Mouse (Mus musculus) CH12.LX (cell line): Measurements from ENCODE around the gene Rab11fip5. TPM values are rescaled to one million over a fixed set of nuclear protein-coding genes. Genes with fewer than 3 reads are reported as not detected.

ENCODE experiments used
- DNase-seq: peaks from one replicate; pipeline ENCODE4 v3.0.0-alpha.2; 2013; ENCODE audit errors: extremely low read depth
- H3K27ac ChIP-seq: 2 replicates; pipeline ENCODE4 v1.5.1; 2012; ENCODE audit warnings: low read depth, mild to moderate bottlenecking, control low read depth, moderate library complexity; ENCODE audit not compliant: insufficient read depth
- H3K27me3 ChIP-seq: replicated peaks from 2 replicates; pipeline ENCODE3; 2012; ENCODE audit warnings: inconsistent platforms
- H3K36me3 ChIP-seq, 2 experiments: replicated peaks in 1 of 2; 2 replicates each; pipeline versions ENCODE3 to v1.6.1; 2012; ENCODE audit warnings: inconsistent platforms in 1 of 2, low read length in 1 of 2, mild to moderate bottlenecking in 1 of 2, mixed read lengths in 1 of 2, moderate library complexity in 1 of 2; ENCODE audit not compliant: control insufficient read depth in 1 of 2, insufficient read depth in 1 of 2
- H3K4me1 ChIP-seq, 2 experiments: 2 replicates each; pipeline ENCODE4 v1.6.1; 2012; ENCODE audit warnings: inconsistent platforms in 1 of 2, moderate library complexity in 1 of 2; ENCODE audit not compliant: insufficient read depth in 2 of 2, control insufficient read depth in 1 of 2
- H3K4me2 ChIP-seq: 2 replicates; pipeline ENCODE4 v1.6.1; 2012; ENCODE audit warnings: low read depth, mild to moderate bottlenecking, control low read depth; ENCODE audit not compliant: poor library complexity, insufficient read depth, severe bottlenecking
- H3K4me3 ChIP-seq, 3 experiments: fragments of 150-350 bp in 1 of 3; sonication (generic) in 1 of 3; replicated peaks in 1 of 3; 2 replicates each; pipeline versions ENCODE3 to v1.5.1; 2011 to 2012; ENCODE audit warnings: low read depth in 2 of 3, low read length in 2 of 3, mild to moderate bottlenecking in 2 of 3, moderate library complexity in 2 of 3, control low read depth in 1 of 3, improper control_type of control experiment in 1 of 3, inconsistent platforms in 1 of 3, mixed read lengths in 1 of 3; ENCODE audit not compliant: poor library complexity in 1 of 3
- H3K79me2 ChIP-seq: replicated peaks from 2 replicates; pipeline ENCODE4 v1.6.1; 2012; ENCODE audit warnings: mild to moderate bottlenecking, moderate library complexity; ENCODE audit not compliant: control insufficient read depth, poor library complexity, insufficient read depth, severe bottlenecking; ENCODE audit errors: extremely low read depth
- H3K9ac ChIP-seq: 2 replicates; pipeline ENCODE4 v1.6.1; 2012; ENCODE audit warnings: low read depth, mild to moderate bottlenecking, control low read depth, moderate library complexity; ENCODE audit not compliant: insufficient read depth
- H3K9me3 ChIP-seq: replicated peaks from 2 replicates; pipeline ENCODE3; 2012; ENCODE audit warnings: low read length, inconsistent platforms, mixed read lengths
- BHLHE40 ChIP-seq: IDR thresholded peaks from 2 replicates; pipeline ENCODE4 v1.6.1; 2011; ENCODE audit warnings: mild to moderate bottlenecking, low read depth, low read length, improper control_type of control experiment
- CHD1 ChIP-seq: IDR thresholded peaks from 2 replicates; pipeline ENCODE4 v1.6.1; 2012; ENCODE audit warnings: low read depth, low read length, improper control_type of control experiment, inconsistent platforms
- CHD2 ChIP-seq: IDR thresholded peaks from 2 replicates; pipeline ENCODE4 v1.6.1; 2011; ENCODE audit warnings: low read length, improper control_type of control experiment
- E2F4 ChIP-seq: IDR thresholded peaks from 2 replicates; pipeline ENCODE4 v1.6.1; 2011; ENCODE audit warnings: low read depth, low read length, improper control_type of control experiment; ENCODE audit not compliant: insufficient replicate concordance
- IRF4 ChIP-seq: IDR thresholded peaks from 2 replicates; pipeline ENCODE4 v1.6.1; 2014; ENCODE audit warnings: low read depth, mild to moderate bottlenecking, inconsistent platforms, low read length, improper control_type of control experiment
- JUND ChIP-seq: conservative IDR thresholded peaks from 2 replicates; pipeline ENCODE4 v1.6.1; 2011; ENCODE audit warnings: low read depth, low read length, improper control_type of control experiment
- KAT2A ChIP-seq: IDR thresholded peaks from 2 replicates; pipeline ENCODE4 v1.6.1; 2012; ENCODE audit warnings: low read length, improper control_type of control experiment, inconsistent platforms; ENCODE audit not compliant: insufficient replicate concordance
- MAFK ChIP-seq: IDR thresholded peaks from 2 replicates; pipeline ENCODE4 v1.6.1; 2011; ENCODE audit warnings: low read length, improper control_type of control experiment; ENCODE audit not compliant: insufficient replicate concordance
- MAZ ChIP-seq: IDR thresholded peaks from 2 replicates; pipeline ENCODE4 v1.6.1; 2012; ENCODE audit warnings: low read depth, mild to moderate bottlenecking, inconsistent platforms, low read length, improper control_type of control experiment, moderate library complexity
- MEF2A ChIP-seq: IDR thresholded peaks from 2 replicates; pipeline ENCODE4 v1.6.1; 2014; ENCODE audit warnings: low read depth, mild to moderate bottlenecking, inconsistent platforms, low read length, improper control_type of control experiment, borderline replicate concordance
- MXI1 ChIP-seq: IDR thresholded peaks from 2 replicates; pipeline ENCODE4 v1.6.1; 2011; ENCODE audit warnings: mild to moderate bottlenecking, low read depth, low read length, improper control_type of control experiment
- NELFE ChIP-seq: IDR thresholded peaks from 2 replicates; pipeline ENCODE4 v1.6.1; 2011; ENCODE audit warnings: low read depth, low read length, improper control_type of control experiment
- POLR2AphosphoS2 ChIP-seq: IDR thresholded peaks from 2 replicates; pipeline ENCODE4 v1.6.1; 2011; ENCODE audit warnings: low read depth, low read length, improper control_type of control experiment
- RAD21 ChIP-seq: IDR thresholded peaks from 2 replicates; pipeline ENCODE4 v1.6.1; 2011; ENCODE audit warnings: low read depth, mild to moderate bottlenecking, low read length, improper control_type of control experiment, moderate library complexity
- RCOR1 ChIP-seq: conservative IDR thresholded peaks from 2 replicates; pipeline ENCODE4 v1.6.1; 2012; ENCODE audit warnings: low read depth, mild to moderate bottlenecking, inconsistent platforms, low read length, improper control_type of control experiment
- SMC3 ChIP-seq: IDR thresholded peaks from 2 replicates; pipeline ENCODE4 v1.6.1; 2011; ENCODE audit warnings: low read depth, low read length, improper control_type of control experiment
- TBP ChIP-seq: conservative IDR thresholded peaks from 2 replicates; pipeline ENCODE4 v1.6.1; 2011; ENCODE audit warnings: low read depth, low read length, improper control_type of control experiment
- UBTF ChIP-seq: IDR thresholded peaks from 2 replicates; pipeline ENCODE4 v1.6.1; 2012; ENCODE audit warnings: low read depth, mild to moderate bottlenecking, inconsistent platforms, low read length, improper control_type of control experiment, moderate library complexity
- ZC3H11A ChIP-seq: IDR thresholded peaks from 2 replicates; pipeline ENCODE4 v1.6.1; 2012; ENCODE audit warnings: low read depth, mild to moderate bottlenecking, inconsistent platforms, low read length, improper control_type of control experiment
- ZKSCAN1 ChIP-seq: IDR thresholded peaks from 2 replicates; pipeline ENCODE4 v1.6.1; 2012; ENCODE audit warnings: low read depth, inconsistent platforms, low read length, improper control_type of control experiment, borderline replicate concordance
- ZNF384 ChIP-seq: IDR thresholded peaks from 2 replicates; pipeline ENCODE4 v1.6.1; 2012; ENCODE audit warnings: low read depth, low read length, improper control_type of control experiment, inconsistent platforms
- dilution Hi-C: fragments of 300-500 bp; cut with MboI; formaldehyde crosslinking; loops from 2 replicates; pipeline ENCODE4 v1.14.3; 2020; ENCODE audit warnings: low sequenced_read_pairs; ENCODE audit not compliant: extremely low pct_unique_long_range_greater_than_20kb, extremely low pct_ligation_motif_present
- in situ Hi-C: fragments of 300-500 bp; cut with MboI; formaldehyde crosslinking; loops from 3 replicates; pipeline ENCODE4 v1.14.3; 2019; ENCODE audit warnings: low sequenced_read_pairs, low pct_ligation_motif_present, low pct_unique_long_range_greater_than_20kb, mixed read lengths
- polyA plus RNA-seq: library from polyadenylated mRNA; unstranded; fragments of >175 nt; gene quantifications from 2 replicates; pipeline ENCODE4 v1.2.1, GENCODE M21; 2012; ENCODE audit warnings: low read depth; ENCODE audit not compliant: insufficient read length
- total RNA-seq, 2 experiments: library from RNA; depleted of rRNA; stranded (reverse); fragments of 300-350 nt in 1 of 2; fragments of >200 nt in 1 of 2; gene quantifications; 2 replicates each; pipeline ENCODE4 v1.2.3; 2012 to 2014

The Rab11fip5 gene
- total RNA-seq (2012; rRNA removed): 0.13 and 0.30 TPM in 2 replicates
- 0.11 and 0.13 TPM in 2 replicates for total RNA-seq (2014; rRNA removed)
- 0.17 TPM in 1 of 2 replicates, not detected in the other for polyA plus RNA-seq

GRCm38 (mm10) chr6:85373951-85374733, at the start of gene Rab11fip5:
Gene Rab11fip5, minus strand, starts transcription at chr6:85374634.
- in situ Hi-C loops (no loop called here), dilution Hi-C loops (no loop called here)
- Histone ChIP-seq H3K4me1 (peaks cover 3 to 8% of the 10 kb centered on the region in 2 experiments), H3K9ac (no peak within 1 kb of the TSS), H3K79me2 (no peaks in the 10 kb centered on the region), H3K4me3 (peak within 1 kb of the TSS; percentile 23 to 57 (median 32)), H3K27me3 (peaks cover 88% of the 10 kb centered on the region), H3K36me3 (no peaks in the 10 kb centered on the region), H3K4me2 (peak within 1 kb of the TSS; percentile 79), H3K9me3 (no peaks in the 10 kb centered on the region), H3K27ac (no peak within 1 kb of the TSS)
- no peak for DNase-seq
- no peak for TF ChIP-seq ZKSCAN1
- no peak for TF ChIP-seq MXI1

GRCm38 (mm10) chr6:85423836-85424379, 49.5 kb upstream of the Rab11fip5 start, which contains the start of gene Noto:
Gene Noto, plus strand, starts transcription at chr6:85423886.
- no peak within 1 kb of the TSS for H3K4me2 ChIP-seq

GRCm38 (mm10) chr6:85419150-85419549, 44.7 kb upstream of the Rab11fip5 start:
- in situ Hi-C loops (no loop called here), dilution Hi-C loops (no loop called here)
- Histone ChIP-seq H3K36me3 (no peaks in the 10 kb centered on the region), H3K4me3 (no peak overlapping the region), H3K27ac (no peak overlapping the region), H3K4me2 (no peak overlapping the region), H3K27me3 (peaks cover 82% of the 10 kb centered on the region), H3K4me1 (no peaks in the 10 kb centered on the region), H3K9me3 (no peaks in the 10 kb centered on the region), H3K79me2 (no peaks in the 10 kb centered on the region), H3K9ac (no peak overlapping the region)
- no peak for DNase-seq
- TF ChIP-seq E2F4: no peak

More at GRCm38 (mm10) chr6:85423836-85424379, 49.5 kb upstream of the Rab11fip5 start, which contains the start of gene Noto:
- H3K4me1 ChIP-seq: no peaks in the 10 kb centered on the region
- no peaks in the 10 kb centered on the region for H3K9me3 ChIP-seq
- H3K4me3 ChIP-seq: no peak within 1 kb of the TSS
- H3K79me2 ChIP-seq: no peaks in the 10 kb centered on the region
- dilution Hi-C loops (no loop called here), in situ Hi-C loops (no loop called here)
- H3K27me3 ChIP-seq: peaks cover 74% of the 10 kb centered on the region
- DNase-seq: no peak
- H3K9ac ChIP-seq: no peak within 1 kb of the TSS
- no peak within 1 kb of the TSS for H3K27ac ChIP-seq
- H3K36me3 ChIP-seq: no peaks in the 10 kb centered on the region
- TF ChIP-seq TBP (no peak), IRF4 (no peak), ZKSCAN1 (no peak), MXI1 (no peak), CHD2 (no peak), MEF2A (no peak), JUND (no peak), NELFE (no peak), BHLHE40 (no peak), RCOR1 (no peak), MAZ (no peak), CHD1 (no peak), RAD21 (no peak), POLR2AphosphoS2 (no peak), KAT2A (no peak), MAFK (no peak), ZNF384 (no peak), ZC3H11A (no peak), UBTF (no peak), SMC3 (no peak)
